Mouse (Mus musculus) heart, embryonic 12.5 days (tissue): Measurements from ENCODE around the gene Gm26620. TPM values are rescaled to one million over a fixed set of nuclear protein-coding genes. Genes with fewer than 3 reads are reported as not detected.
A peak's percentile ranks its signal among the peaks of the same experiment; 100 is the strongest.

ENCODE experiments used
- ATAC-seq: fragments of 200-750 bp; cut with Nextera tagmentation; 2 replicates; pipeline ENCODE4 v1.8.0; 2017; ENCODE audit warnings: moderate TSS enrichment, moderate library complexity; ENCODE audit not compliant: insufficient number of reproducible peaks, low FRiP score
- H3K27ac ChIP-seq: fragments of 300-500 bp; sonication (generic); 2 replicates; pipeline ENCODE4 v1.5.1; 2016; ENCODE audit warnings: mild to moderate bottlenecking, moderate library complexity; ENCODE audit not compliant: poor library complexity, severe bottlenecking
- H3K27me3 ChIP-seq: fragments of 300-500 bp; sonication (generic); replicated peaks from 2 replicates; pipeline ENCODE4 v1.6.1; 2016; ENCODE audit warnings: mild to moderate bottlenecking, moderate library complexity
- H3K36me3 ChIP-seq: fragments of 300-500 bp; sonication (generic); 2 replicates; pipeline ENCODE4 v1.6.1; 2016; ENCODE audit warnings: mild to moderate bottlenecking, moderate library complexity
- H3K4me1 ChIP-seq: fragments of 300-500 bp; sonication (generic); replicated peaks from 2 replicates; pipeline ENCODE4 v1.6.1; 2016; ENCODE audit warnings: mild to moderate bottlenecking
- H3K4me2 ChIP-seq: fragments of 300-500 bp; sonication (generic); 2 replicates; pipeline ENCODE4 v1.6.1; 2016; ENCODE audit warnings: mild to moderate bottlenecking, moderate library complexity
- H3K4me3 ChIP-seq: fragments of 300-500 bp; sonication (generic); 2 replicates; pipeline ENCODE4 v1.5.1; 2016; ENCODE audit warnings: mild to moderate bottlenecking
- H3K9ac ChIP-seq: fragments of 300-500 bp; sonication (generic); 2 replicates; pipeline ENCODE4 v1.6.1; 2016; ENCODE audit warnings: mild to moderate bottlenecking, moderate library complexity
- H3K9me3 ChIP-seq: fragments of 300-500 bp; sonication (generic); replicated peaks from 2 replicates; pipeline ENCODE4 v1.6.1; 2016; ENCODE audit warnings: mild to moderate bottlenecking, moderate library complexity
- WGBS: fragments of 180-500 bp; shearing (Covaris S2); methylation state at CpG from one replicate; pipeline ENCODE4 v1.1.7; 2016; 5-methylcytosine and 5-hydroxymethylcytosine counted together
- polyA plus RNA-seq: library from polyadenylated mRNA; unstranded; fragments of >200 nt; fragmentation: Nextera tagmentation; extraction: Ambion mirVana; gene quantifications from 2 replicates; pipeline ENCODE4 v1.2.1, GENCODE M21; 2016

The Gm26620 gene
- polyA plus RNA-seq, 1 experiment from 2014 or later = 0.43 TPM

- 69% methylated on average over 13 of the region's 13 CpGs for WGBS
- Histone ChIP-seq H3K4me3 (no peak overlapping the region), H3K4me2 (no peak overlapping the region; the same call in 1 of the 2 replicates), H3K27me3 (no peaks in the 10 kb centered on the region), H3K4me1 (peaks cover 38% of the 10 kb centered on the region), H3K36me3 (no peaks in the 10 kb centered on the region), H3K9me3 (no peaks in the 10 kb centered on the region), H3K9ac (no peak overlapping the region), H3K27ac (no peak overlapping the region)
- ATAC-seq = no peak
Measured at GRCm38 (mm10) chr1:170861671-170862434, 23.0 kb upstream of the Gm26620 start.

GRCm38 (mm10) chr1:170862435-170862717 lies 22.5 kb upstream of the Gm26620 start:
- Histone ChIP-seq H3K9ac (no peak overlapping the region), H3K27me3 (no peaks in the 10 kb centered on the region), H3K4me2 (peak overlapping the region; percentile 28), H3K27ac (peak overlapping the region; percentile 32; the same call in 1 of the 2 replicates), H3K9me3 (no peaks in the 10 kb centered on the region), H3K36me3 (no peaks in the 10 kb centered on the region), H3K4me3 (no peak overlapping the region), H3K4me1 (peaks cover 41% of the 10 kb centered on the region)
- 46% methylated on average over 3 of the region's 3 CpGs for WGBS
- ATAC-seq = no peak

- Histone ChIP-seq H3K36me3 (no peaks in the 10 kb centered on the region), H3K4me2 (peak overlapping the region; percentile 10; the same call in 1 of the 2 replicates), H3K27ac (peak overlapping the region; percentile 32; the same call in 1 of the 2 replicates), H3K4me3 (no peak overlapping the region), H3K4me1 (peaks cover 41% of the 10 kb centered on the region), H3K9me3 (no peaks in the 10 kb centered on the region), H3K27me3 (no peaks in the 10 kb centered on the region), H3K9ac (no peak overlapping the region)
- WGBS = 44% methylated on average over 4 of the region's 4 CpGs
- no peak for ATAC-seq
Measured at GRCm38 (mm10) chr1:170863033-170863432, 21.8 kb upstream of the Gm26620 start.

GRCm38 (mm10) chr1:170864234-170864633 lies 20.6 kb upstream of the Gm26620 start:
- Histone ChIP-seq H3K9me3 (no peaks in the 10 kb centered on the region), H3K9ac (no peak overlapping the region), H3K4me2 (no peak overlapping the region), H3K27ac (no peak overlapping the region), H3K4me3 (no peak overlapping the region), H3K4me1 (peaks cover 41% of the 10 kb centered on the region), H3K27me3 (no peaks in the 10 kb centered on the region), H3K36me3 (no peaks in the 10 kb centered on the region)
- no peak for ATAC-seq

- Histone ChIP-seq H3K27me3 (no peaks in the 10 kb centered on the region), H3K9ac (no peak overlapping the region), H3K4me1 (peaks cover 41% of the 10 kb centered on the region), H3K4me3 (no peak overlapping the region), H3K36me3 (no peaks in the 10 kb centered on the region), H3K27ac (no peak overlapping the region), H3K4me2 (no peak overlapping the region), H3K9me3 (no peaks in the 10 kb centered on the region)
- 82% methylated on average over 3 of the region's 3 CpGs for WGBS
- ATAC-seq = no peak
Measured at GRCm38 (mm10) chr1:170864754-170865153, 20.1 kb upstream of the Gm26620 start.

- H3K9ac ChIP-seq = 0 out of 2 replicates have a peak overlapping the region, but pooled peaks have one; percentile 31
- H3K9me3 ChIP-seq = no peaks in the 10 kb centered on the region
- ATAC-seq = no peak
- H3K36me3 ChIP-seq = no peaks in the 10 kb centered on the region
- no peaks in the 10 kb centered on the region for H3K27me3 ChIP-seq
- H3K4me3 ChIP-seq = no peak overlapping the region
- H3K4me1 ChIP-seq = peaks cover 39% of the 10 kb centered on the region
- peak overlapping the region; percentile 38 for H3K4me2 ChIP-seq
- H3K27ac ChIP-seq = no peak overlapping the region
- WGBS = 42% methylated on average over 5 of the region's 5 CpGs
Measured at GRCm38 (mm10) chr1:170865406-170865805, 19.5 kb upstream of the Gm26620 start.

- WGBS = 2% methylated on average over 30 of the region's 30 CpGs
- Histone ChIP-seq H3K4me1 (peaks cover 30% of the 10 kb centered on the region), H3K4me3 (peak overlapping the region; percentile 93), H3K9me3 (no peaks in the 10 kb centered on the region), H3K27ac (peak overlapping the region; percentile 90), H3K27me3 (no peaks in the 10 kb centered on the region), H3K36me3 (peaks cover 2% of the 10 kb centered on the region), H3K4me2 (peak overlapping the region; percentile 92), H3K9ac (peak overlapping the region; percentile 77)
- peak; percentile 43 for ATAC-seq
Measured at GRCm38 (mm10) chr1:170866992-170867690, 17.7 kb upstream of the Gm26620 start.

GRCm38 (mm10) chr1:170867691-170868105 lies 17.2 kb upstream of the Gm26620 start, which contains the start of gene Atf6:
Gene Atf6 (minus strand): TSS chr1:170867771.
- H3K4me3 ChIP-seq = peak within 1 kb of the TSS; percentile 93
- H3K4me1 ChIP-seq = peaks cover 25% of the 10 kb centered on the region
- peaks cover 5% of the 10 kb centered on the region for H3K36me3 ChIP-seq
- no peaks in the 10 kb centered on the region for H3K9me3 ChIP-seq
- peak within 1 kb of the TSS; percentile 90 for H3K27ac ChIP-seq
- H3K4me2 ChIP-seq = peak within 1 kb of the TSS; percentile 92
- WGBS = under 1% methylated on average over 25 of the region's 25 CpGs
- peak within 1 kb of the TSS; percentile 77 for H3K9ac ChIP-seq
- ATAC-seq = peak; percentile 83
- no peaks in the 10 kb centered on the region for H3K27me3 ChIP-seq

GRCm38 (mm10) chr1:170868107-170868904 lies 16.6 kb upstream of the Gm26620 start:
- H3K27ac ChIP-seq = no peak overlapping the region

GRCm38 (mm10) chr1:170868905-170869283 lies 16.0 kb upstream of the Gm26620 start:
- no peaks in the 10 kb centered on the region for H3K27me3 ChIP-seq
- peaks cover 7% of the 10 kb centered on the region for H3K36me3 ChIP-seq
- no peak overlapping the region for H3K27ac ChIP-seq
- ATAC-seq = no peak
- peak overlapping the region; percentile 65 for H3K9ac ChIP-seq
- WGBS = 13% methylated on average over 14 of the region's 14 CpGs
- peak overlapping the region; percentile 92 for H3K4me2 ChIP-seq
- peaks cover 17% of the 10 kb centered on the region for H3K4me1 ChIP-seq
- peak overlapping the region; percentile 83 for H3K4me3 ChIP-seq
- no peaks in the 10 kb centered on the region for H3K9me3 ChIP-seq

More at GRCm38 (mm10) chr1:170868107-170868904, 16.6 kb upstream of the Gm26620 start:
- WGBS = under 1% methylated on average over 33 of the region's 33 CpGs
- H3K9ac ChIP-seq = peak overlapping the region; percentile 65
- no peaks in the 10 kb centered on the region for H3K27me3 ChIP-seq
- H3K4me1 ChIP-seq = peaks cover 19% of the 10 kb centered on the region
- peak; percentile 74 for ATAC-seq
- H3K9me3 ChIP-seq = no peaks in the 10 kb centered on the region
- H3K36me3 ChIP-seq = peaks cover 7% of the 10 kb centered on the region
- peak overlapping the region; percentile 93 for H3K4me3 ChIP-seq
- peak overlapping the region; percentile 92 for H3K4me2 ChIP-seq

GRCm38 (mm10) chr1:170871402-170871801 lies 13.5 kb upstream of the Gm26620 start:
- no peak for ATAC-seq
- no peak overlapping the region for H3K9ac ChIP-seq
- WGBS = 84% methylated on average over 6 of the region's 6 CpGs
- H3K9me3 ChIP-seq = no peaks in the 10 kb centered on the region
- H3K4me3 ChIP-seq = no peak overlapping the region
- H3K27me3 ChIP-seq = no peaks in the 10 kb centered on the region
- H3K36me3 ChIP-seq = peaks cover 18% of the 10 kb centered on the region
- H3K4me2 ChIP-seq = no peak overlapping the region
- H3K4me1 ChIP-seq = peaks cover 5% of the 10 kb centered on the region; the same call in 1 of the 2 replicates
- H3K27ac ChIP-seq = no peak overlapping the region
